Mouse (Mus musculus): ENCODE measurements at regions not wholly inside any gene's neighbourhood (a gene's known extent, or its start where the extent isn't known, plus 50 kb on each side); places are given as distances from the start of the nearest gene placed in this dataset.

DNA sequence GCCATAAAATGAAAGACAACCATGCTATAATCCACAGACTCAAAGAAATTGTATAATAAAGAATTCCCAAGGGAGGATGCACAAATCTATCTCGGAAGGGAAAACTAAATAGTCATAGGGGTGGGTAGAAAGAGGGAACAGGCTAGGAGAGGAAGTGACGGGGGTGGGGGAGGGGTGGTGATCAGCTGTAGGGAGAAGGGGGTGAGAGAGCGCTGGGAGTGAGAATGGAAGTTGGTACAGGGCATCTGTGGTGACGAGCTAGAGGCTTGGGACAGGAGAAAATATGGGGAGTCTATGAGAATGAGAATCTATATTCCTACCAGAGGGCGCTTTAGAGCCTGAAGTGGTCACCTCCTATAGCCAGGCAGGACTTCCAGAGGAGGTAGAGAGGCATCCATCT lies 229.2 kb upstream of the Zeb2 start:
- no peak for DNase-seq

DNA sequence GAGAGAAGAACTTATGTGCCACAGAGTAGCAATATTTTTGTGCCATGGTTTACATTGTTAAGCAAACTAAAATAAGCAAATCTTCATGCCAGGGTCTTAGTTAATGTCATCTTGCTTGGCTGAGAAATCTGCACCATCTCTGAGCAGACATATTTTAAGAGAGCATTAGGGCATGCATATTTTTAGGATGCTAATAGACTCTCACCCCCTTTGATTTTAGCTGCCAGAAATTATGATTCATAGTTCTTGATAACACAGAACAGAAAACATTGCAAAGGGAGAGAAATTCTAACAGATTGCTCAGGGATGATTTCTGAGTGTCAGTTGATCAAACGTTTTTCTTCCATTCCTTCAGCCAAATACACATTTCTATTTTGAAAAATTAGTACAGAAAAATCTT lies 222.7 kb upstream of the Zeb2 start:
- no peak for DNase-seq

DNA sequence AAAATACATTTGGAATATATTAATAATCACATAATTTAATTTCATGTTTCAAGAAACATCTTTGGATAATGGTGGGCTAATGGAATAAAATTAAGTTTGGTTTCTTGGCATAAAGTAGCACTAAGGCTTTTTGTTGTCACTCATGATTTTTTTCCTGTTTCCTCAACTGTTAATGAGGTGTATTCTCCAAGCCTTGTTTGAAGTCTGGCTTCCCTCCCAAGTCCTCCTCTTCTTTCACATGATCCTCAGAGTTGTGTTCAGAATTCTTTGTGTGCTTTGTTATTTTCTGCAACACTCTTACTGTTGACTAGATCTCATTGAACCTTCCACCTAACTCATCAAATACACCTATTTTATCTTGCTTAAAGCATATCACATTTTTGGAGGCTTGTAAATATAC lies 221.6 kb upstream of the Zeb2 start:
- no peak for DNase-seq

DNA sequence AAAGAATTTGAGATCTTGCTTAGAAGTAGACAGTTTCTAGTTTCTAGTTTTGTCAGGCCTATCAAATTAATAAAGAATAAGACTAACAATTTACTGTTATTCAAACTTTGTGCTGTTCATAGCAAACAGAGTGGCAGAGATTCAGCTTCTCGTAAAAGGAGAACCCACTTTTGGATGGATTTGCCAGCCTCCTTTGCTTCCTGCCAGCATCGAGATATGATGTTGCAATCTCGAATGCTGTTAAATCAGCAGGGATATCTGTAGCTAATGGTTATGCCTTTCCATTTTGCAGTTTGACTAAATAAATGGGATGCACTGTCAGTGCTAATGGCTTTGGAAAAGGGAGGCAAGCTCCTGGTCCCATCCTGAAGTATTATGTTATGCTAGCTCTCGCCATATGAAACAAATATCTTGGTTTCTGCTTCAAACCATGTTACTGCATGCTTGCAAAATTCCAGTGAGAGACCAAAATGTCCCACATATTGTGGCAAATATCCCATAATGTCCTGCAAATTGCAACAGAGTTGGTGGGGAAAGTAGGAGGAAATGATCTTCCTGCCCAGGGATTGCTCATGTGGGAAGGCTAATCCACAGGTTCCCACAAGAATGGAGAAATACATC lies 199.9 kb upstream of the Zeb2 start:
- peak in 1 of 2 experiments; percentile 7 for DNase-seq

DNA sequence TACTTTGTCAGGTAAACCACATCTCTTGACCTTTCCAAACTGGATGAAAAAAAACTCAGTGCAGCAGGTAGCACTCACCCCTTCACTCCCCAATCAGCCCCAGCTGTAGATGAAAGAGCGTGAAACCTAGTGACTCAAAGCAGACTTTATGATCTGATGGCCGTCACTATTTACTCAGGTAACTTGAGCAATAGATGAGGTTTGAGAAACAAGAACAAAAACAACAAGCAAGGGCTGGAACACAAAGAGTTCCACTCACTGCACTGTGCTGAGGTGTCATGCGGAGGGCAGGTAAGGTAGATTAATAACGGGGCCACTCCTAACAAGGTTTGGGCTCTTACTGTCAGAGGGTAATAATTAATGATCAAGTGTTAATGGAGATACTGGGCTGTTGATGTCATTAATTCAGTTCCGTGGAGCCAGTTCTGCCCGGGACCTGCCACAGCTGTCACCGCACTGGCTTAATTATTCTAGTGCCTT lies 170.4 kb upstream of the Zeb2 start:
- no peak for DNase-seq

DNA sequence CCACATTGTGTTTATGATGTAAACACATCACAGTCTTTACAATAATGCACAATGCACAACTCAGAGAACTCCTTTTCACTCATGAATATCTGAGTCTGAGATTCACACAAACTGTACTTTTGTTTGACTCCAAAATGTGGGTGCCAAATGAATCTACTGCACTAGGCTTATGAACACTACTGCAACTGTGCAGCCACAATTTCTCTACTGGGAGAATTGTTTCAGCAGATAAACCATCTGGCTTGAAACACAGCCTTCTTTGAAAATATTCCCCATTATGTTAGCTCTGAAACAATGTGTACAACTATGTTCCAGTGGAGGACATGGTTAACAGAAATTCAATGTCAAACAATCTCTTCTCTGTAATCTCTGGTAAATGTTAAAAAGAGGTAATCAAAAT lies 166.6 kb upstream of the Zeb2 start:
- DNase-seq, result no peak

DNA sequence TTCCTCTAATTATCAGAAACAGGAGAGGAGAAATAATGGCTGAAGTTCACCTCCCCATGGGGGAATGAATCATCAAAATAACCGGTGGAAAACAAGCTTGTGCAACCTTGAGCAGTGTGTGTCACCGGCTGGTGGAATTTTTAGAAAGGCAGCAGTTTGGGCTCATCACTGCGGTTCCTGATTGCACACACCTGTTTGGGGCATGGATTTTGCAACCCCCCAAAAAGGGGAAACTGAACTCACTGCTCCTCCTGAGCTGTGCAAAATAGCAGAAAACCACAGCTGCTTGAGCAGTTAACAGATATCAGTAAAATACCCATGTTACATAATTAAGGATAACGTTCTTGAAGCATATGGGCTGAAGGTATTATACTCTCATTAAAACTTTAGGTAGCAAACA lies 162.3 kb upstream of the Zeb2 start:
- no peak for DNase-seq

DNA sequence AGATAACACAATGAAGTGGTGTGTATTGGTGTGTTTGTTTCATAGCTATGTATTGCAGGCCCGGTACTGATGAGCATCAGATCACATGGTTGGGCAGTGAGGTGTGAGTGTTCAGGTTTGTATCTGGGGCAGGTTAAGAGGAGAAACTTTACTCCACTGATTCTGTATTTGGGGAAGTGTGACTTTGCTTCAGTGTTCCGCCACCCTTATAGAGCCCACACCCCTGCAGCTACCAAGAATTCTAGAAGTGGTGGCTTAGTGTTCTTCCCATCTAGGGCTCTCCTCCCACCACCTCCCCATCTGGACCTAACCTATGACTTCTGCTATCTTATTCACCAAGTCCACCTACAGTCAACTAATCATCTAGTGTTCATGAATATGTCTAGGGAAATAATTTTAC lies 160.4 kb upstream of the Zeb2 start:
- no peak for DNase-seq

DNA sequence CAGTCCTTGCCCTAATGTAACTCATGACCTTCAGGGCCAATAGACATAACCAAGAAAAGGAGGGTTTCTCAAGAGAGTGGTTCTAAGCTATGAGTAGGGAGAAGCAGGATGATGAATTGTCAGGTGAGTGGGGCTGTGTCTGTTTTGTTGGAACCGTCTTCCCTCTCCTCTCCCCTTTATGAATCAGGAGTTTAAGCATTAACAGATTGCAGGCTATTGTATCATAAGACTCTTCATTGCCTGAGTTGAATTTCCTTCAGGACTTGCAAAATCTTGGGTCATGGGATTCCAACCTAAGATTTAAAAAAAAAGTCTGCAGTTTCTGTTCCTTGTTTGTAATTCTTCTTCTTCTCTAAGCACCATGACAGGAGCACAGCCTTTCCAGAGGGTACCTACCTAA lies 159.5 kb upstream of the Zeb2 start:
- no peak for DNase-seq

DNA sequence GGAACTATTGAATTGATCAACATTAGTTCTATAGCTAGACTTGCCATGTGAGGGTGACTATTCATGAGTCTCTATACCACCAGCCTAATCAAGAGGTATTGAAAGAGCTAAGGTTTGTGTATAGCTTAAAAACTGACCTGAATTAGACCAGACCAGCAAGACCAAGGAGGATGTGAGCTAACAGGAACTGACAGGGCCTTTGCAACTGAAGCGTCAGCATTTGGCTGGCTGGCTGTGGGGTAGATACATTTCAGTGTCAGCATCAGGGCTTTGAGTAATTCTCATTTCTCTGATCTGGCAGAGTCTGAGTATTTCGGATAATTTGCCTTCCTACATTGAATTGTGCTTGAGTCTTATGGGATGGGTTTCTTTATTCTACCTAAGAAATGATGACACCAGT lies 152.8 kb upstream of the Zeb2 start:
- no peak for DNase-seq

DNA sequence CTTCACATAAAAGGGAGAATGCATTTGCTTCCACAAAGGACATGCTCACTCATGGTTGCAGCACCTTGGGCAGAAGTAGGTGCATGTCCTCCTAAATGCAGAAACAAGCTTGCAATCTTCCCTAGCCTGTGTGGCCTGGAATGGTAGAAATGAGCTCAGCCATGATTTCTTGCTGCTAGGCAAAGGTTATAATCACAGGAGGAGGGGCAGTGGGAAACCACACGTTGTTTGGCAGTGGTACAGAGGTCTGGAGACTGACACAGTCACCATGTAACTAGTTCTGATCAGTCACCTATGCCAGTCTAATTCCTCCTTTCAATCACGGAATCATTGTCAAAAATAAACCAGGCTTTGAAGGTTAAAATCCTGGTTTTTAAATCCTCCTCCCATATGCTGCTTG lies 148.6 kb upstream of the Zeb2 start:
- DNase-seq, result no peak

DNA sequence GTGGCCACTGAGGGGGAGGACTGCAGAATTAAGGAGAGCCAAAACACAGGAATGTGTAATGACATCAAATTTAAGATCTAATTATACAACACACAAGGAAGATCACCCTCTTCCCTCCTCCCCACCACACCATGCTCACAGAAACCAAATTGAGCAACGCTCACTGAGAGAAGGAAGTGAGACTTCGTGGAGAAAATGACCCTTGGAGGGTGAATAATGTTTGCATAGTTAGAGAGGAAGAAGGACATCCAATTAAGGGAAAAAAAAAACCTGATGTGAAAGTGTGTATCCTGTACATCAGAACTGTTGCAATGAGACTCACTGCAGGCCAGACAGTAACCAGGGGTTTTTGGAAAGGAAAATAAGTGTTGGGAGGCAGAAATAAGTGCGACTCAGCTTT lies 144.8 kb upstream of the Zeb2 start:
- no peak for DNase-seq

DNA sequence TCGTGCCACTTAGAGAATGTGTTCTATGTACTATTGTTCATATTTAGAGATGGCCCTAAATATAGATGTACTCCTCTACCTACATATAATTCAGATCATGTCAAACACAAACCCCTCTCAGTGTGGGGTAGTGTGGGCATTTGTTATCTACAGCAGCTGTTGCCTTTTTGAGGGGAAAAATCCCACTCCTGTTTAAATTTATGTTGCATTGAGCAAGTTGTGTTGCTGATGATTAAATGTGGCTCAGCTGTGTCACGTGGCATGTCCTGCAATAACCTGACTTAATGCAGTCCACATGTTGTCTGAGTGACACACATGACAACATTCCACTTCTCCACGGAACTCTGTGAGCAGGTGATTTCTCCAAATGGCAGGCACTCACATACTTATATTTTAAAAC lies 141.7 kb upstream of the Zeb2 start:
- DNase-seq, result no peak

DNA sequence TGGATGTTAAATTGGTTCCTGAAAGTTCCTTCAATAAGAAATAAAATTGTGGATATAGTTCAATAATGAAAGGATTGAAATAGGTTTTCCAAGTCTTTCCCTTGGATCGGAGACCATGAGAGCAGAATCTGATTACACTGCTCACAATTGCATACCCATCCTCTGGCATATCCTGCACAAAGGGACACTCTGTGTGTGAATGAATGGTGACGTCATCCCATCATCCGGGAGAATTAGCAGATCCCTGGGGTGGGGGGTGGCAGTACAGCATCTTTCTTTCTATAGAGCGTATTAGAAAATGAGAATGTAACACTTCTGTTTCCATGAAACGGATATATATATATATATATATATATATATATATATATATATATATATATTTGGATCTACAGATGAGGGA lies 139.2 kb upstream of the Zeb2 start:
- no peak for DNase-seq

DNA sequence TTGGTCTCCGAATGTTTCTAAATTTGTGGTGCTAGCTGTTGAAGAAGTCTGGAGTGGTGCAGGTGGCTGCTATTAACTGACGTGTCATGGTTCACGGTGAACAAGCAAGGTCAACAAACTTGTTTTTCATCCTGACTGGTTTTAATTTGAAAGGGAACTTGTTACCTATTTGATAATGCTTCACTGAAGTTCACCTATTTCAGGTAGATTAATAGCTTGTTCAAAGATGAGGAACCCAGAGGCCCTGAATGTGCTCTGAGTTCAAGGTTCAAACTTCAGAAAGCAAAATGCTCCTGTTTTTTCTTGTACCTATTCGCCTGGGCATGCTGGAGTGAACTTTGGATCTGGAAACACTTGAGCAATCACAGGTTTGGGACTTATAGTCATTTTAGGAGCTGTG lies 136.7 kb upstream of the Zeb2 start:
- DNase-seq, result no peak

DNA sequence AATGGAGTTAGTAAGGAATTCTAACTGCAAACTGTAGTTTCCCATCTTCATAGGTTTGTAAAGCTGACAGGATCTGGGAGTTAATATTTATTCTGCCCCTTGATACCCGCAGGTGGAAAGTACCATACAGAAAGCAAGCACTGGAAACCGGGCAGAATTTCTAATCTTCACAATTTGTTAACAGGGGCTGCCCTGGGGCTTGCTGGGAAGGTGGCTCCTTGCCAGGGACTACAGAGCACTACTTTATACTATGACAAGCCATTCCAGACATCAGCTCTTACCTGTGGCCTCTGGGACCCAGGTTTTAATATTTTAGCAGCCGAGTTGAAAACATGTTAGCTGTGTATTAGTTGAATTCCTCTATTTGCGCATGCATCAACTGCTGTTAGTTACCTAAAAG lies 135.1 kb upstream of the Zeb2 start:
- DNase-seq, result no peak

DNA sequence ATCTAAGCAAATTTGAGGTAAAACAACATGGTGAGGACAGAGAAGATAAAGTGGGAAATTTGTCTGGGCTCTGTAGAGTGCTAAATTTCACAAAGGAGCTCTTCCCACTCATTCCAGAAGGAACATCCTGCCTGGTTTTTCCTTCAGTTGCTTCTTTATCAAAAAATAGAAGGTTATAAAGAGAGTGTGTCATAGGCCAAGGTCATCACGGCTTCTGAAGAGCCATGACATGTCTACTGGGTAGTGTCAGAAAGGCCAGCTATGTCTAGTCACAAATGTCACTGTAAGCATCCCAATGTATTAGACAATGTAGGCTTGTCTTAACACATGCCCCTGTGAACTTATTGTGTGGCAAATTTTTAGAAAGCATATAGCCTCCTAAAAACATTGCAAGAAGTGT lies 132.5 kb upstream of the Zeb2 start:
- DNase-seq, result no peak

DNA sequence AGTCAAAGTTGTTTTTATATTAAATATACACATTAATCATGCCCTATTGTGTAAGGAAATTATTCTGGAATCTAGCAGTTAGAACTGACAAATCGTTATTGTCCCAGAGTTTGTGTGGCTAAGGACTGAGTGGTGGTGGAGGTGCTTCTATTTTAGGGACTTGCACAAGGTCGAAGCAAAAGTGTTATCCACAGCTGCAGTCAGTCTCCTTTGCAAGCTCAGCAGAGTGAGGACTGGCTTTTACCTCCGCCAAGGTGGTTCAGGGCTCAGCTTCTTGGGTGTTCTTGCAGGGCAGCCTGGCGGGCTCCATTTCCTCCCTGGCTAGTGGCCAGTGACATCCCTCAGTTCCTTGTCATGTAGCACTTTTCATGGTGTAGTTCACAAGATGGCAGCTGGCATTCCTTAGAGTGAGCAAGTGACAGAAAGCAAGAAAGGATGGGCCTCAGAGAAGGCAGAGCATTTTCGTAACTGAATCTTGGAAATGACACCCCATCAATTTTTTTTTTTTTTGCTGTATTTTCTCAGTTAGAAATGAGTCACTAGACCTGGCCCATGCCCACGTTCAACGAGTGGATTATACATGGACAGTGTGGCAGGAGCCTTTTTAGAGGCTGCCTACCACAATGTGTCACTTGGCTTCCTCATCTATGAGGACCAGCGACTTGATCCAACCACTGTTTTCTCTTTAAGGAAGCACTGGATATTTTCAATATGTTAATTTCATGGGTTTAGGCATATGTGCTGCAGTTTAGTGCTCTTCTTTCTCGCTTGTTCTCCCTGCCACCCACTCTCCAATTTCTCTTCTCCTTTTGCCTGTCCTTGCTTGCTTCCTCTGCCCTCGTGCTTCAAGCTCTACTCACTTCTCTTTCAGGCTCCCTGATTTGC lies 129.1 kb upstream of the Zeb2 start:
- no peak for DNase-seq

DNA sequence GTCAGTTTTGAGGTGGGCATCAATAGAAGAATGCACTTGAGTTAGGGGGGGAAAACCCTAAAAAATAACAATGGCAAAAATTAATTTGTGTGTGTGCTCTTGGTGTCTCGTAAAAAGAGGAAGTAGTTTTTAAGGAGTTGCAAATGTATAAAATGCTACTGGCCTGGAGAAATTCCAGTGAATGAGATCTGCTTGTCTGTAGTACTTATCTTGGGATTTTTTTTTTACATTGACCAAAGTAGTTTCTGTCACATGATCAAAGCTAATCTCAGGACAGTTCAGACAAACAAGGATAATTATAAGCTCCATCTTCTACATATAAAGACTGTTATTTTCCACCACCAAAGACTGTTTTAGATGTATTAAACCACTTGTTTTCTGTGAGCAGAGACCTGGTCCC lies 128.3 kb upstream of the Zeb2 start:
- no peak for DNase-seq

DNA sequence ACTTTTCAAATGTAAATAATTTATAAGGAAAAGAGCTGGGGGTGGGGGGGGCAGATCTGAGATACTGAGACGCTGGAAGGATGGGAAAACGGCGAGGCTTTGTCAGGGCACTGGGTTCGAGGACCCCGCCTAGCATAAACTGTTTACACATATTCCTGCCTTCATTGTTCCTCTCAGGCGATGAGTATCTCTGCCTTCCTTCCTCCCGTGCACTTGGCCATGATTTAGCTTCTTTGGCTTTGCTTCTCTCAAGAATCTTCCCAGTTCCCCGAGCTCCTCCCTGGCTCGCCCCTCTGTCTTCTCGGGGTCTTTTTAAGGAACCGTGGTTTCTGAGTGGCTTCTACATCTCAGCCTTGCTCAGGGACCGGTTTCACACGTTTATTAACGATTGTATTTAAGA lies 127.3 kb upstream of the Zeb2 start:
- no peak for DNase-seq

DNA sequence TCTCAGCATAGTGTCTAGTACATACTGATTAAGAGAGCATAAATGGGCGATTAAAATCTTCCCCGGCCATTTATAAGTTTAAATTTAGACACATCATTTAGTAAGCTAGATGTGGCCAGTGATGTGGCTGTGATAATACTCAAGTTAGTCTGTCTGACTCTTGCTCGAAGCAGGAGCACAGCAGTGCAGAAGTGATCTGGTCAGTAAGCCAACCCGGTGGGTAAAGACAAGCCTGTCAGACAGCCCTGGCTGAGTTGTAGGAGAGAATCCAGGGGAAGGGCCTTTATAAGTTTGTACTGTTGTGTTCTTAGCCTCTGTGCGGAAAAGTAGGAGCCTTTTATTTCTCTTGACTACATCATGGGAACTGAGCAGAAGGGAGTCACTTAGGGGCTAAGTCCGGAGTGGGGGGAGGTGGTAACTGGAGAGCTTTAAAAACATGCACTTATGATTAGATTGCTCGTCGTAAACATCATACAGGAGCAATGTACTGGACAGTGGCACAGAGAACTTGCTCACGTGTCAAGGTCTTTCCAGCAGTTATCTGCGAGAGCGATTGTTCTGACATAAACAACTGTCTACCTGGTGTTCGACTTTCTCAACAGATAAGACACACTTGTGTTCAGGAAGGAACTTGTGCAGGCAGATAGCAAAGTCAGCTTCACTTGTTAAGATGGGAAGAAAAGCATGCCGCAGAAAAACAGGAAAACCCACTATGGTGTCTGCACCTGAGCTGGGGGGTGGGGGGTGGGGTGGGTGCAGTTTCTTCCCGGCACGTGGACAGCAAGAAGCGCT lies 122.5 kb upstream of the Zeb2 start:
- DNase-seq, result no peak

DNA sequence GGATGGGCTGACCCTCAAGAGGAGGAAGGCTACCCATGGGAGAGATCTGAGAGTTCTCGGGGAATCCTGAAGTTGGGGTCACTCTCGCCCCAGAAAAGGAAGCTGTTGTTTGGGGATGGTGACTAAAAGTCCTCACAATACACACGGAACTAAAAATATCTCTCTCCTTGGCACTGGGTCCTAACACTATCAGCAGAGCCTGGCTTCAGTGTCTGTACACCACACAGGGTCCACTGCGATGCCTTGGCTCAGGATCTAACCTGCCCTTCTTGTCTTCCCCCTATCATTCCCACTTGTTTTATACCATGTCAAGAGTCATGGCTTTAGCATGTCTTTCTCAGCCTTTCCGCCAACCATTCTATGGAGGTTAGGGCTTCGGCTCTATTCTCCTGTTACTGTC lies 121.8 kb upstream of the Zeb2 start:
- no peak for DNase-seq

DNA sequence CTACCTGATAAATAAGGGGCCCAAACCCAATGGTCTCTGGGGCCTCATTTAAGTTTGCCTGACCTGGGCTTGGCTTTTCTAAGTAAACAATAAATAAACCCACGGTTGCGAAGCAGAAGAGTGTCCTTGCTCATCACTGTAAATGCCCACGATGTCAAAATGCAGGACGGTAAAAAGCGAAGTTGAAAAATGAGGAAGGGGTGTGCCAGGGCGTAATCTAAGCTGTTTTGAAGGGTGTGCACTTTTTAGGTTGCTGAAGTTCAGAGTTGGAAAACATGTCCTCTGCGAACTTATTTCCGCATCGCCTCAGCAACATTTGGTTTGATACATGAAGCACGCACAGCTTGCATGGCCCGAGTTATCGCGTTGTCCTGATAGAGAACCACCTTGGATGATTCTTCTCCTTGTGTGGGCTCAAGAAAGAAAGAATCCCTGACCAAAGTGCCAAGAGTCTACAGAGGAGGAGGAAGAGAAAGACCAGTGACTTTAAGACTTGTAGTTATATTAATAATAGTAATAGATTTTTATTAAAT lies 119.0 kb upstream of the Zeb2 start:
- DNase-seq, result no peak
